Mouse (Mus musculus): ENCODE data around the gene Thoc3. TPM values are rescaled to one million over a fixed set of nuclear protein-coding genes. Genes with fewer than 3 reads are reported as not detected.

Gene Thoc3
- total and polyA plus RNA-seq, 2 experiments, result 19.2 to 27.7 TPM

GRCm38 (mm10) chr13:54426781-54427655 is 41.6 kb downstream of the Thoc3 start:
- 82% methylated on average over 10 of the region's 10 CpGs for WGBS
- H3K27ac ChIP-seq (replicated peaks; ENCODE audit: insufficient read depth, low read depth, low read length), result no peak overlapping the region
- H3K4me1 ChIP-seq (ENCODE audit: control insufficient read depth, insufficient read depth, low read length), result peaks cover 12% of the 10 kb centered on the region
- TF ChIP-seq POLR2A (IDR thresholded peaks at IDR 0.05; ENCODE audit: extremely low read depth, insufficient read depth, low read length) (no peak), CTCF (IDR thresholded peaks at IDR 0.05; ENCODE audit: low read depth, low read length) (no peak)
- H3K9ac ChIP-seq (ENCODE audit: low read depth, low read length), result no peak overlapping the region
- no peak for DNase-seq (ENCODE audit: extremely low read depth, low read depth, low spot score)
- no peak overlapping the region for H3K4me3 ChIP-seq (ENCODE audit: insufficient read depth, low read depth, low read length)
- no peaks in the 10 kb centered on the region for H3K27me3 ChIP-seq (ENCODE audit: control insufficient read depth, insufficient read depth, low read length)
- H3K79me2 ChIP-seq (ENCODE audit: control insufficient read depth, insufficient read depth, low read length), result no peaks in the 10 kb centered on the region
- H3K36me3 ChIP-seq (ENCODE audit: control insufficient read depth, insufficient read depth, low read length), result no peaks in the 10 kb centered on the region

- TF ChIP-seq CTCF (IDR thresholded peaks at IDR 0.05; ENCODE audit: low read depth, low read length) (no peak; the same call in 1 of the 2 replicates), POLR2A (IDR thresholded peaks at IDR 0.05; ENCODE audit: extremely low read depth, insufficient read depth, low read length) (0 out of 2 replicates have a peak, but pooled peaks have one; percentile 3)
- Histone ChIP-seq H3K36me3 (ENCODE audit: control insufficient read depth, insufficient read depth, low read length) (no peaks in the 10 kb centered on the region), H3K79me2 (ENCODE audit: control insufficient read depth, insufficient read depth, low read length) (no peaks in the 10 kb centered on the region), H3K27ac (replicated peaks; ENCODE audit: insufficient read depth, low read depth, low read length) (peak overlapping the region; percentile 77), H3K27me3 (ENCODE audit: control insufficient read depth, insufficient read depth, low read length) (no peaks in the 10 kb centered on the region), H3K4me1 (ENCODE audit: control insufficient read depth, insufficient read depth, low read length) (peaks cover 9% of the 10 kb centered on the region), H3K4me3 (ENCODE audit: insufficient read depth, low read depth, low read length) (no peak overlapping the region), H3K9ac (ENCODE audit: low read depth, low read length) (peak overlapping the region; percentile 27; the same call in 1 of the 2 replicates)
- WGBS, result 16% methylated on average over 2 of the region's 2 CpGs
- peak; percentile 95 for DNase-seq (ENCODE audit: extremely low read depth, low read depth, low spot score)
Observed at GRCm38 (mm10) chr13:54425269-54425668, 43.4 kb downstream of the Thoc3 start.

GRCm38 (mm10) chr13:54420226-54420625 is 48.4 kb downstream of the Thoc3 start:
- no peak for DNase-seq (ENCODE audit: extremely low read depth, low read depth, low spot score)
- Histone ChIP-seq H3K9ac (ENCODE audit: low read depth, low read length) (no peak overlapping the region), H3K4me3 (ENCODE audit: insufficient read depth, low read depth, low read length) (no peak overlapping the region), H3K79me2 (ENCODE audit: control insufficient read depth, insufficient read depth, low read length) (no peaks in the 10 kb centered on the region), H3K36me3 (ENCODE audit: control insufficient read depth, insufficient read depth, low read length) (no peaks in the 10 kb centered on the region), H3K4me1 (ENCODE audit: control insufficient read depth, insufficient read depth, low read length) (peaks cover 3% of the 10 kb centered on the region; the same call in 1 of the 2 replicates), H3K27ac (replicated peaks; ENCODE audit: insufficient read depth, low read depth, low read length) (no peak overlapping the region), H3K27me3 (ENCODE audit: control insufficient read depth, insufficient read depth, low read length) (no peaks in the 10 kb centered on the region)
- TF ChIP-seq CTCF (IDR thresholded peaks at IDR 0.05; ENCODE audit: low read depth, low read length) (no peak), POLR2A (IDR thresholded peaks at IDR 0.05; ENCODE audit: extremely low read depth, insufficient read depth, low read length) (no peak)
- 89% methylated on average over 12 of the region's 12 CpGs for WGBS

- Histone ChIP-seq H3K4me1 (ENCODE audit: control insufficient read depth, insufficient read depth, low read length) (no peaks in the 10 kb centered on the region), H3K27me3 (ENCODE audit: control insufficient read depth, insufficient read depth, low read length) (no peaks in the 10 kb centered on the region), H3K9ac (ENCODE audit: low read depth, low read length) (no peak overlapping the region), H3K79me2 (ENCODE audit: control insufficient read depth, insufficient read depth, low read length) (no peaks in the 10 kb centered on the region), H3K4me3 (ENCODE audit: insufficient read depth, low read depth, low read length) (no peak overlapping the region), H3K27ac (replicated peaks; ENCODE audit: insufficient read depth, low read depth, low read length) (no peak overlapping the region), H3K36me3 (ENCODE audit: control insufficient read depth, insufficient read depth, low read length) (no peaks in the 10 kb centered on the region)
- WGBS, result 90% methylated on average over 10 of the region's 10 CpGs
- no peak for DNase-seq (ENCODE audit: extremely low read depth, low read depth, low spot score)
- TF ChIP-seq CTCF (IDR thresholded peaks at IDR 0.05; ENCODE audit: low read depth, low read length) (no peak), POLR2A (IDR thresholded peaks at IDR 0.05; ENCODE audit: extremely low read depth, insufficient read depth, low read length) (no peak)
Observed at GRCm38 (mm10) chr13:54418781-54419327, 49.8 kb downstream of the Thoc3 start.

GRCm38 (mm10) chr13:54415059-54415458 is 53.6 kb downstream of the Thoc3 start:
- WGBS, result 94% methylated on average over 4 of the region's 4 CpGs
- DNase-seq (ENCODE audit: extremely low read depth, low read depth, low spot score), result no peak

More at GRCm38 (mm10) chr13:54415059-54415458, 53.6 kb downstream of the Thoc3 start:
- TF ChIP-seq POLR2A (IDR thresholded peaks at IDR 0.05; ENCODE audit: extremely low read depth, insufficient read depth, low read length), result no peak
- TF ChIP-seq CTCF (IDR thresholded peaks at IDR 0.05; ENCODE audit: low read depth, low read length), result no peak
- Histone ChIP-seq H3K36me3 (ENCODE audit: control insufficient read depth, insufficient read depth, low read length) (no peaks in the 10 kb centered on the region), H3K9ac (ENCODE audit: low read depth, low read length) (no peak overlapping the region), H3K4me1 (ENCODE audit: control insufficient read depth, insufficient read depth, low read length) (no peaks in the 10 kb centered on the region), H3K27me3 (ENCODE audit: control insufficient read depth, insufficient read depth, low read length) (no peaks in the 10 kb centered on the region), H3K4me3 (ENCODE audit: insufficient read depth, low read depth, low read length) (no peak overlapping the region), H3K27ac (replicated peaks; ENCODE audit: insufficient read depth, low read depth, low read length) (no peak overlapping the region), H3K79me2 (ENCODE audit: control insufficient read depth, insufficient read depth, low read length) (no peaks in the 10 kb centered on the region)
